Mouse (Mus musculus) naive thymus-derived CD4-positive, alpha-beta T cell, adult 2 months (primary cell): Measurements from ENCODE around the gene Pde8b.

Source experiments
- DNase-seq: peaks from one replicate; pipeline ENCODE4 v3.0.0-alpha.2; 2011; ENCODE audit warnings: low read depth

Gene Pde8b

DNA sequence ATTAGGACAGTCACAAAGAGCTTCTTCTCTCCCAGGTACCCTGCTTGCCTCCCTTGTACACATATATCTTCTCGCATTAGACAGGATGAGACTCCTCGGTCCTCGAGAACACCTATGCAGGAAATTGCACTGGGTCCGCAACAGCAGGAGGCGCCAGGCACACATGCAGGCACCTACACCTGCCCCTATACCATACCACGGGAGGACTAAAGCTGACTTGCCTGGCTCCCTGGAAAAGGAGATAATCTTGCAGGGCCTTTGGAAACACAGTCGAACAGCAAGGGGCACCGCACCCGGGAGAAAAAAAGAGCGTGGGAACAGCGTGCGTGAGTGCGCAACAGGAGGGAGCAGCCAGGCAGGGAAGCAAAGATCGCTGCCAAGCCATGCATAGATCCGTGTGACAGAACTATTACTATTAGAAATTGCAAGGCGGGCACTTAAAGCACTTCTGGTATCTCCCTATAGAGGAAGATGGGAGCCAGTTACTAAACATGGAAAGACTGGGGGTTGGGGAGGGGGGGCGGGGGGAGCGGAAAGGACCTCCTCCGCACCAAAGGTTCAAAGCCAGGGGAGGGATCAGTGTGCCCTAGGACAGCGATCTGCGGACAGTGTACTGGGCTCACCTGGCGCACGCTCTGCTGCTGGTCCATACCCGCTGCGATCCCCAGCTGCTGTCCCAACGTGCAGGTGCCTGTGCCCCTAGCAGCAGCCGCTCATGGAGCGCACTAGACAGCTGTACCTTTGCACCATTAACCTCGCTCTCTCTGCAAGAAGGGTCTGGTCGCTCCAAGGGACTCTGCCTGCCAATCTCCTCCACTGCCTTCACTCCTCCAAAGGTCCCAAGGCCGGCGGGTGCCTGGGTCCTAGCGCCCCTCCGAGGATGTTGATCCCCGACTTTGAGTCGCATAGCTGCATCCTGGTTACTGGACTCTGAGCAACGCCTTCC lies at the start of gene Pde8b:
Gene Pde8b (minus strand): TSS at position 826 of the 946 bp plus-strand sequence.
- no peak for DNase-seq

DNA sequence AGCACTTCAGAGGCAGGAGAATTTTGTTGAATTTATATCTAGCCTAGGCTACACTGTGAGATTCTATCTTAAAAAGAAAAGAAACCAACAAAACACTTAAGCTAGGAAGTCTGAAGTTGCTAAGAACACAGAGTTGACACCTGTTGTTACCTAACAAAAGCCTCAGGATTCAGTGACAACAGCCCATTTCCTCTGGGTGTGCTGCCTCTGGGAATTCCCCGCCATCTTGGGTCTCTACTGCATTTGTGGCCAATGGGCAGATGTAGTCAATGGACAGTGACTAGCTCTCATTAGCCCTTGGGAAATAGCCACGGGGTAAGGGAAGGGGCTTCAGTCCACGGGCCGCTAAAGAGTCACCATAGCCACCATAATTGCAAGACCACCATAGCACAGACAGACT lies 41.8 kb upstream of the Pde8b start:
- DNase-seq = no peak

DNA sequence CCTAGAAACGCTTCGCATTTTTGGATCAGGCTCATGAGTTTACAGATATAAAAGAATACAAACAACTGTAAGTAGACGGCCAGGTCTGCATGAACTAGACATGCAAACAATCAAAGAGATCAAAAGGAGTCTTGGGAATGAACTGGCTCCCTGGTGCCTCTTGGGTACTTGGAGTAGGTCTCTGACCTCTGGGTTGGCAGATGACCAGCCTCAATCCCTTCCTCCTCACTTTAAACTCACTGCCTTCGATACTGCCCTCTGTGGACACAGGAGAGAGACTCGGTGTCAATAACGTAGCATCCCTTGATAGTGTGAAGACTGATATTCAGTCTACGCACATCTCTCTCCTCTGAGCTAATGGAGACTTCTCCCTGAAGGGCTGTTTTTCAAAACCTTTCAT lies 37.9 kb upstream of the Pde8b start:
- DNase-seq = no peak

DNA sequence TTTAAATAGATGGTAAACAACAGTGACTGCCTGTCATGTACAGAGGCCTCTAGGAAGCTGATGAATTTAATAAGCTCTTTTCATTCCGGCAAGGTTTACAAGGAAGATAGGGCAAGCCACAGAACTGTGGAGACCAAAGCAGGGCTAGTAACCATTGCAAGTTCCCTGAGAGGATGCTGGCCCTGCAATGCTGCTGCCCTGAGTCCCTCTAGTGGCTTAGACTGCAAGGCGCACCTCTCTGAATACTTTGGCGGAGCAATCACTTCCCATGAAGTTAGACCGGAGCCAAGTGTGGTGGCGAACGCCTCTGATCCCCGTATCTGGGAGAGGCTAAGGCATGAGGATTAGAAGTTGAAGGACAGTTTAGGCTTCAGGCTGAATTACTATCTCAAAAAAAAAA lies 36.9 kb upstream of the Pde8b start:
- peak; percentile 9 for DNase-seq

DNA sequence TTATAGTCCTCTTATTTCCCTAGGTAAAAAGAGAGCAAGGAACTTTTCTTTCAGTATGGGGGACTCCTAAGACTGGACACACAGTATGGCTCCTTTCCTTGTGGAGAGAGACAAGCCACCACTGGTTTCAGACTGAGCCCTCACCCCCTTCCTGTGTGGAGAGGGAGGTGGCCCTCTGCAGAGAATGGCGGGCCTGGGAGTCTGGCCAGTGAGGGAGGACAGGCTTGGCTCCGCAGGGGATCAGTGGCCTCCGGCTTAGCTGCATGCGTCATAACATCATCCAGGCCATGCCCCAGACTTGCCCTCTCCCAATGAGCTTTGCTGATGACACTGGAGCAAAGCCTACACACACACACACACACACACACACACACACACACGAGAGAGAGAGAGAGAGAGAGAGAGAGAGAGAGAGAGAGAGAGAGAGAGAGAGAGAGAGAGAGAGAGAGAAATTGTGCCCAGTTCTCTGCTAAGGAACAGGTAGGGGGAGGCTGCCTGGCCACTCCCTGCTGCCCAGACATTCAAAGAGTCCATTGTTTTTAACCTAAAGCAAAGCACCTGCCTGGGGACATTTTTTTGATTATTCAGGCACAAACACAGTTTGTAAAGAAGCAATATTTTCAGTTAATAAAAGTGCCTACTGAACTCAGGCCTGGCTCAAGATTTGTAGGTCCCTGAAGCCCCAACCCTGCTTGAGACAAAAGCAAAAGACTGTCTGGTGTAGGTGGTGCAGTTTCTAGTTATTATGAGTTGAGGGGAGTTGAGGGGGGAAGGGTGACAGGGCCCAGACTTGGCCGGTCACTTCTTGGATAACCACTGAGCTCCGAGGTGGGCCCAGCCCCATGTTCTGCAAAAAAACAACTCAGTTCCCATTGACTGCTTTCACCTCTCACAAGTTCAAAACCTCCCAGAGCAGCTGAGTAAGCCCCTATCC lies 31.9 kb upstream of the Pde8b start:
- DNase-seq = no peak

DNA sequence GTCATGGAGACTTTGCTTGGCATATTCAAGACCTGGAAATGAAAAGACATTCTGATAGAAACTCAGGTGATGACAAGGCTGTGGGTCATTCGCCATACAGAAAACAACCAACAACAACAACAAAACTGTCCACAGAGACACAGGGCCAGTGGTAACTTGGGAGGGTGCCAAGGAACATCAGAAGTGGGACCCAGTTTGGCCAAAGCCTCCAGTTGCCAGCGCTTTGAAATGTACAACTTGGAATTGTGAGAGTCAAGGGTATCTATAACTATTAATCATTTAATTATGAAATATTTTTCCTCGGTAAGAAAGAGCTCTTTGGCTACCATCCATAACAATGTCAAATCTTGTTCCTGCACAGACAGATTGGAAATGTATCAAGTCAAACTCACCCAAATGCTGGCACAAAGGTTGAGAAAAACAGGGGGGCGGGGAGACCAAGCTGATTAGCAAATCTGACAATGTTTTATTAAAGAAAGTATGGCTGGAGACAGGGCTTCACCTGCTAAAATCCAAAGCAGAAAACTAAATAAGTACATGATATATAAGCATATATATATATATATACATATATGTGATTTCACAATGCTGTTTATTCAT lies 28.4 kb upstream of the Pde8b start:
- no peak for DNase-seq

DNA sequence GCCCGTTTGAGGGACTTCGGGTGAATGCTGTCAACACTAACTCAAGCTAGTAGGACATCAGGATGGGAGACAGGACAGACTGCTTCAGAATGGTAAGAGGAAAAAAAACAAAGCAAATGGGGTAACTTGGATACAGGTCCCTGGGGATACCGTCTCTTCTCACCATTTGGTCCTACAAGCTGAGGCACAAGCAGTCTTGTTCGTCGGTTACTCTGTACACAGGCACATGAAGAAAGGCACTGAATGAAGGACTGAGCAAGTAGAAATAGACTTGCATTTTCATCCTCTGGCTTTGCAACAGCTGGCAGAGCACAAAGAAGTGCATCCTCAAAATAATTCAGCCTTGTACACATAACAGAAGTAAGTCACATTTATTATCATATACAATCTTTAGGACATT lies 14.6 kb upstream of the Pde8b start:
- DNase-seq = no peak

DNA sequence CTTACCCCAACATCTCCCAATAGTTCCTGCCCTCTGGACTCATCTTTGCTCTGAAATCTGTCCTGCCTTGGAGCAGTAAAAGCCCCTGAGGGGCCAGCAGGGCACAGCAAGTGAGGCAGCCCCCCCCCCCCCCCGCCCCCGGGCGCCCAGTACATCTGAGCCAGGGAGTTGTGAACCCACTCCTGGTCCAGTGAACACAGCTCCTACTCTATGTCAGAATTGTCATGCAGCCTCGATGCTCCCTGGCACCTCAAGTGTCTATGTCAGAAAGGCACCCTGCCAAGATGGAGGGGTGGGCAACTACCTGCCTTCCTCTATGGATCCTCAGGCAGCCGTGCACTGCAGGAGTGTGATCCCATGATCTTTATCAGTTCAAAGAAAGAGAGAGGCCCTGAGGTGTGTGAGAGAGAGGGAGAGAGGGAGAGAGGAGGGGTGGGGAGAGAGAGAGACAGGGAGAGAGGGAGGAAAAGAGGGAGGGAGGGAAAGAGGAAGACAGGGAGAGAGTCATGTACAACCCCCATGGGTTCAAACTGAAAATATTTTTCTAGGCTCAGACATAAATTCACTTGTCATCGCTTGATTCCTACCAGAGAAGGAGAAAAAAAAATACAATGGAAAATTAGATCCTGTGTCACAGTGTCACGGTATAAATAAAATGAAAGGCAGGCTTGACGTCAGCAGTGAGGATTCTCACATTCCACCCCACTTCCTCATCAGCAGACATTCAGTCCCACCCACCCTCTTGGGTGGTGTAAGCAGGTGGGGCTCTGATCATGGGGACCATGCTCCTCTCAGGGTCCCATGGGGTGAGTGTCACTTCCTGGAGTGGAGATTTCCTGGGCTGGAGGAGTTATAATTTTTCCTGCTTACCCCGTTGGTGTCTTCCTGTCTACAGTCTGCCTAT lies 11.0 kb upstream of the Pde8b start:
- no peak for DNase-seq

DNA sequence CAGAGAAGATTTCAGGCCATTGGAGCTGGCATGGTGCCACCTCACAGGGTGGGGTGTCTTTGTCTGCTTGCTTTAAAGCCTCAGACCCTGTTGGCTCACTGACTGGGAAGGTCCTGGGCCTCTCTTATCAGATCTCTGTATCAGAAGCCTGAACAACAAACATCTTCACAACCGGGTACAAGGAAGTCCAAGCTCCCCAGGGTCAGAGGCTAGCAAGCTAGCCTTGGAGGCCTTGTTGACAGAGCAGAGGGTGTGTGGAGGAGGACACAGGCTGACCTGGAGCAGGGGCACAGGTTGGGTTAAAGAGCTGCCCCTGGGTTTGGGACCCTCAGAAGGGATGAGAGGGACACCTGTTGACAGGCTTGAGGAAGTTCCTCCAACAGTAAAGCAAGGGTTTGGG lies 10.3 kb upstream of the Pde8b start:
- no peak for DNase-seq

DNA sequence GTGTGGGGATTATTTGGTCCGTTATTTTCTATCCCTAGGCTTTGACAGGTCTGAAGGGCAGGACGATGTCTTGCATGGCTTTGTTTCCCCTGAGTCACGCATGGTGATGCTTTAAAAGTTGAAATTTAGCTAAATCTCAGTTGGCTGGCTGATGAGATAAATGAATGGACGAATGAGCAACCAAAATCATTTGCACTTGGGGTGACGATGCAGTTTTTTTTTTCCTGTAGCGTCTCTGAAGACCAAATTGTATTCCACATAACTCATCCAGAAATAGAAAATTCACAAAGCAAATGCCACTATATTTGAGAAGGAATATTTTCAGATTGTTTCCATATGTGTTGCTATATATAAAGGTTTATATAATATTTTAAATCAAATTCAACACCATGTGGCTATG lies 6.9 kb upstream of the Pde8b start:
- no peak for DNase-seq

DNA sequence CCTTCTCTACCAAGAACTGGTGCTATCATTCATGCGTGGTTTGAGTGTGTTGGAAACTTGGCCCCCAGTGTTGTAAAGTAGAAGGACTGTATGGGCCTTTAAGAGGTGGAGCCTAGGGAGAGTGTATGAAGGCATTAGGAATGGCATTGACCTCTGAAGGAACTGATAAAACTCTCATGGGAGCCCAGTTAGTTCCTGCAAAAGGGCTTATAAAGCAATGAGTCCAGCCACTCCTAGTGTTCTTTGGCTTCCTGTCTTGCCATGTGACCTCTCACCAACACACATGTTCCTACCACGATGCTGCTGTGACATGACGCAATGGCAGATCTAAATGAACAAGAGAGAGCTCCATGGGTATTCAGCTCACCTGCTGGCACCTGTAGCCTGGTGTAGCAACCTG lies 4.9 kb upstream of the Pde8b start:
- no peak for DNase-seq

DNA sequence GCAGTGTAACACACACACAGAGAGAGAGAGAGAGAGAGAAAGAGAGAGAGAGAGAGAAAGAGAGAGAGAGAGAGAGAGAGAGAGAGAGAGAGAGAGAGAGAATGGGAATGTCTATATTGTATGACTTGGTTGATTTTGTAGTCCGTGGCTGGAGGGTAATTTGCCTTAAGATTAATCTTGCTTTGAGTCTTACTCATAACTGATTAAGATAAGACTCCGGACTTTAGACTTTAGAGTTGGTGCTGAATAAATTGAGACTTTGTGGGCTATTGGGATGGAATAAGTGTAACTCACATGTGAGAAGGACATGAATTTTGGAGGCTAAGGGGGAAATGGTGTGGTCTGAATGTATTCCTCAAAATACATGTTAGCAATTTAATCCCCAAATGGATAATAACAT lies 7.1 kb downstream of the Pde8b start:
- DNase-seq = no peak

DNA sequence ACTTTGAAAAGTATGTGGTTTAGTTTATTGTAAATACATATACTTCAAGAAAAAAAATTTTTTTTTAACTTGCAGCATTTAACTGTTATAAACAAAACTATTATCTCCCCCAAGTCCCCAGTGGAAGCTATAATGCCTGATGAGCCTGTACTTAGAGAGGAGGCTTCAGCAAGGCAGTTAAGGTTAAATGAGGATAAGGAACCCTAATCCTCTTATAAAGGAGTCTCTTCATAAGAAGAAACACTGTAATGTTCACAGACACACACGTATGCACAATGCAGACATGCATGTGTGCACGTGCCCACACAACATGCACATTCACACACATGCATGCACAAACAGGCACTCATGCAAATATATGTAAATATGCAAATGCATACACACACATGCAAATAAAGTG lies 12.6 kb downstream of the Pde8b start:
- DNase-seq = no peak

DNA sequence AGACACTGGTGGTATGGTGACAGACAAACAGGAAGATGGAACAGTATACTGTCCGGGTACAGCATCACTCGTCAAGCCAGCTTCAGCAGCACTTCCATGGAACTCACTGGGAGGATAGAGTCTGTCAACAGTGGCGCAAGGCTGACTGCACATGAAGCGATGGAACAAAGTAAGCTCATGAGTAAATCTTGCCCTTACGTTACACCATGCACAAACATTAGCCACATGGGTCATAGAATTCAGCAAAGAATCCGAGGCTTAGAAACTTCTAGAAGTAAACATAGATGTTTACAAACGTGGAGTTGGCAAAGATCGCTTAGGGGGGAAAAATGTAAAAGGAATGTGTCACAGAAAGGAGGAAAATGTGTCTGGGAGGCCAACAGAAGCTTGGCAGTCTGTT lies 14.9 kb downstream of the Pde8b start:
- no peak for DNase-seq

DNA sequence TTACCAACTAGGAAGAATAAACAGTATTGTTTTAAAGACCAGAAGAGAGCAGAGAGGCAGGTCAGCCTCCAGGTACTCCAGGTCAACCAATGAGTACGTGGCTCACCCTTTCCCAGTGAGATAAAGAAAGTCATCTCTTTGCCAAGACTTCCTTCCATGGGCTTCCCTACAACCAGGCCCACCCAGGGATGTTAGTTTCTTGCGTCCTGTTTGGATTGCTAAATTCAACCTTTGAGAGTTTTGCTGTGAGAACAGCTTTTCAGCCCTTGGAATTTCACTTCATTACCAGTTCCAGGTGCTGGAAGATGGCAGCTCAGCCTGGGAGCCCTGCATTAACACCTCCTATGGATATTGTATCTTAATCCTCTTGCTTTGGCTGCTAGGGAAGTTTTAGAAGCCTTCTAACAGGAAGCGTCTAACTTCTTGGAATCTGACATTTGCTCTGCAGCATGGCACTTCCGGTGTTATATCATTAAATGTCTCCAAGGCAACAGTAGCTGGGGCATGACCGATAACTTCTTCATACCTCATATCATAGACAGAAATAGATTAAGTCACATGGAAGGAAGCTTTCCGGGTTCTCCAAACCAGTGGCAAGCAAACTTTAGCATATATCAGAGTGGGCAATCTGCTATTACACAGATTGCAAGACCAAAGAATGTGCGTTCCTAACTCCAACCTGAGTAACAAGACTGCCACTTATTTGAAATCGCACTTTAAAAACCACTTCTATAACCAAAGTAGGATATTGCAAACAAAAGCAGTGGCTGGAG lies 18.6 kb downstream of the Pde8b start:
- DNase-seq = no peak

DNA sequence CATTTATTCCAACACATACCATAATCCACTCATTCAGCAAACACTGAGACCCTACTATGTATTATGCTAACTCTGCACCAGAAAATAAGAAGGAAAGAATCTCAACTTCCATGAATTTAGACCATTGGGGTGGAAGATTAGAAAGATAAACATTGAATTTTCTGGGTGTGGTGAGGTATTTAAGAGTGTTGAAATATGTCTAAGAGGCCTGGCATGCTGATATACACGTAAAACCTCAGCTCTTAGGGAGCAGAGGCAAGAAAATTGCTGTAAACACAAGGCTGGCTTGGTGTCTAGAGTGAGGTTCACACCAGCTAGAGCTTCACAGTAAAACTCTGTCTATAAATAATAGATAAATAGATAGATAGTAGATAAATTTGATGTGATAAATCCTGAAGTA lies 19.8 kb downstream of the Pde8b start:
- no peak for DNase-seq

DNA sequence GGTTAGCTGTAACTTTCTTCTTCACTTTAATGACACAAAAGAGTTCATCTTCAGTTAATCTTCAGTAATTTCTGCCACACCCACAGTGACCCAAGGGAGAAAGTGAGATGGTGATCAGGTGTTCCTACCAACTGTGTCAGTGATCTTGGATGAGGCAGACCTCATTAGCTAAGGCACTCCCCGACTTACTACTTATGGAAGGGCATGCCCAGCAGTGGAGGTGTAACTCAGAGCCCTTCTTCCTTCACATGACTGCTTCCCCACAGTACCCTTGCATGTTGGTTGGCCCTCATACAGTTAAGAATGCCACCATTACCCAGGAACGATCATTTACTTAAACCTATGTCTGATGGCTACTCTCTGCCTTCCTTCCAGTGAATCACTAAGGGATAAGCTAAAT lies 25.6 kb downstream of the Pde8b start:
- DNase-seq = no peak

DNA sequence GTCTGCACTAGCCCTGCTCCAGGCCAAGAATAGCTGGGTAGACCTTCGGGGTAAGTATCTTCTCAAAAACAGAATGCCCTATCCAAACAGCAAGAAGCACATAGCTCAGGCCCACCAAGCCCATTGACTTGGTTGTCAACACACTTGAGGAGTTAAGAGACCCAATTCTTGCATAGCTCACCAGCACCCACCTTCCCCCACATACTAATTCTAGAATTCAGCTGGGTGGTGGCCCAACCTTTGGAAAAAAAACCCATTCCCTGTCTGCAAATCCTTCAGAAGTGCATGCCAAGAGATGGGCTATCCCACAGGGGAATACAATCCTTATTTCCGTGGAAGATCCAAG lies 26.7 kb downstream of the Pde8b start:
- DNase-seq = no peak

DNA sequence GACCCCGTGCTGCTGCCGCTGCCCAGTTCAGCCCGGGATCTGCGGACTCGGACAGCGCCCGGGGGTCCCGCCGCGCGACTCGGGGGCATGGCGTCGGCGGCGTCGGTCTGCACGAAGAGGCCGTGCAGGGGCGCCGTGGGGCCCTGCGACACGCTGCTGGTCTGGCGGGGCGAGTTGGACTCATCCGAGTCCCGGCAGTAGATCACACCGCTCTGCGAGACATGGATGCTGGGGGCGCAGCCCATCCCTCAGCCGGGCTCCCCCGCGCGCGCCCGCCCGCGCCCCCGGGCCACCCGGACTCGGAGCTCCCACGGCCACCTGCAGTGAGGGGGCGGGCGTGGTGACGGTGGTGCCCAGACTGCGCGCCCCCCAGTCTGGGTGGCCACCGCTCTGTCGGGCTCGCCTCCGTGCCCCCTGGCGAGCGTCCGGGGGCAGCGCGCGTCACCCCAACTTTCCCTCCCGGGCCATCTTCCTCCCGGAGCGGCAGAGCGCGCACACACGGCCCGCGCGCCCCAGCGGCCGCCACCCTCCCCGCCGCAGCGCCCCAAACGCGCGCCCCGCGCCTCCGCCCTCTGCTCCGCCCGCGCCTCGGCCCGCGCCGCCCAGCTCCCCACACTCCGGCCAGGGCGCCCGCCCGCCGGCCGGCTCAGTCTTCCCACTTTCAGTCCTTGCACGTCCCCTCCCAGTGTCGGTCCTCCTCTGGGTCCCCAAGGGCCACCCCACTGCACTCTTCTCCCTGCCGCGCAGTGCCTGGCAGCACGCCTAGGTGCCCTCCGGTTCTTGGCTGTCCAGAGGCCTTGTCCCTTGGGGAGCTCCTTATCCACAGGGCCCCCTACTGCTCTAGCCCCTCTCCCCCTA lies 27.3 kb downstream of the Pde8b start:
- no peak for DNase-seq
